ENCODE assay signal across 8 mouse cellular contexts in genomic region chr8:94838600-94838999, GRCm38 (mm10). TPM values are rescaled to one million over a fixed set of nuclear protein-coding genes. Genes with fewer than 3 reads are reported as not detected.
DNase-seq lines count a peak whose midpoint lies in the region; ATAC-seq and TF ChIP-seq lines count a peak whose summit lies in the region.

No protein-coding gene starts in this region.

- TF ChIP-seq CTCF in cerebellum, adult 2 months (IDR thresholded peaks at IDR 0.05; ENCODE audit: borderline replicate concordance, insufficient read depth, low read depth, low read length) = no peak

- peak; percentile 57 for DNase-seq in thymus, postnatal 0 days (ENCODE audit: low spot score)
- no peak for DNase-seq in thymus, postnatal 25 days
- DNase-seq in cerebellum, adult 2 months = peak in 1 of 2 experiments; percentile 87
- DNase-seq in forelimb bud, embryonic 11.5 days (ENCODE audit: low read depth, low spot score) = peak; percentile 11
- DNase-seq in layer of hippocampus, adult 9-10 months (ENCODE audit: low spot score) = peak; percentile 58
- DNase-seq in lung, postnatal 14 days = peak; percentile 77
- DNase-seq in right cerebral cortex, postnatal 36 days (ENCODE audit: low spot score in 2 of 2) = peak; percentile 66 to 74

- peak; percentile 36 to 73; a peak in 2 of 4 replicates for ATAC-seq in hematopoietic stem cell, adult 5-6 weeks (replicated peaks in 1 of 2; ENCODE audit: insufficient read depth in 1 of 2, low FRiP score in 2 of 2, low TSS enrichment in 1 of 2, low read depth in 1 of 2, poor library complexity in 2 of 2, severe bottlenecking in 2 of 2)

- peaks cover 5% of the 10 kb centered on the region for H3K4me1 ChIP-seq in cerebellum, adult 2 months (ENCODE audit: control insufficient read depth, insufficient read depth, low read length)

- peak overlapping the region; percentile 87 for H3K4me3 ChIP-seq in cerebellum, adult 2 months (replicated peaks; ENCODE audit: insufficient read depth, low read depth, low read length)

- no peaks in the 10 kb centered on the region for H3K27me3 ChIP-seq in cerebellum, adult 2 months (ENCODE audit: control insufficient read depth, insufficient read depth, low read length)

- no peak for TF ChIP-seq POLR2A in cerebellum, adult 2 months (IDR thresholded peaks at IDR 0.05; ENCODE audit: borderline replicate concordance, insufficient read depth, low read length)

- H3K27ac ChIP-seq in cerebellum, adult 2 months (ENCODE audit: insufficient read depth, low read length) = peak overlapping the region; percentile 97

- under 1% methylated on average over 24 of the region's 24 CpGs for WGBS in cerebellum, adult 2 months

RNA-seq across cellular contexts. Expression of gene Ciapin1, which starts 0.4 kb away (rescaled TPM):
- polyA plus RNA-seq in thymus, postnatal 0 days (2015; fragmentation: Nextera tagmentation; extraction: Ambion mirVana) = 103 and 112 TPM in 2 replicates
- polyA plus RNA-seq in cerebellum, adult 2 months (2012; rRNA removed) = 58.2 and 58.4 TPM in 2 replicates
- total RNA-seq in hematopoietic stem cell, adult 5-6 weeks (2017) = 24.1 and 49.0 TPM in 2 replicates

RNA-seq across cellular contexts. Expression of gene Coq9, which starts 0.5 kb away (rescaled TPM):
- 45.5 and 48.3 TPM in 2 replicates for polyA plus RNA-seq in thymus, postnatal 0 days (2015; fragmentation: Nextera tagmentation; extraction: Ambion mirVana)
- polyA plus RNA-seq in cerebellum, adult 2 months (2012; rRNA removed) = 155 and 163 TPM in 2 replicates
- 33.1 and 39.4 TPM in 2 replicates for total RNA-seq in hematopoietic stem cell, adult 5-6 weeks (2017)

RNA-seq across cellular contexts. Expression of gene Polr2c, which starts 18.6 kb away (rescaled TPM):
- 139 and 145 TPM in 2 replicates for polyA plus RNA-seq in thymus, postnatal 0 days (2015; fragmentation: Nextera tagmentation; extraction: Ambion mirVana)
- polyA plus RNA-seq in cerebellum, adult 2 months (2012; rRNA removed) = 154 and 166 TPM in 2 replicates
- 54.9 and 64.7 TPM in 2 replicates for total RNA-seq in hematopoietic stem cell, adult 5-6 weeks (2017)

RNA-seq across cellular contexts. Expression of gene Ccl17, which starts 28.3 kb away (rescaled TPM):
- 23.8 and 28.6 TPM in 2 replicates for polyA plus RNA-seq in thymus, postnatal 0 days (2015; fragmentation: Nextera tagmentation; extraction: Ambion mirVana)
- polyA plus RNA-seq in cerebellum, adult 2 months (2012; rRNA removed) = 0.36 and 1.1 TPM in 2 replicates
- not detected in 2 replicates for total RNA-seq in hematopoietic stem cell, adult 5-6 weeks (2017)

RNA-seq across cellular contexts. Expression of gene Dok4, which starts 37.5 kb away (rescaled TPM):
- 3.8 TPM in 2 replicates for polyA plus RNA-seq in thymus, postnatal 0 days (2015; fragmentation: Nextera tagmentation; extraction: Ambion mirVana)
- 12.1 and 12.5 TPM in 2 replicates for polyA plus RNA-seq in cerebellum, adult 2 months (2012; rRNA removed)
- 0.13 and 0.30 TPM in 2 replicates for total RNA-seq in hematopoietic stem cell, adult 5-6 weeks (2017)
